Comparison of ENCODE assay signal across 7 mouse cellular contexts in genomic region chr2:174472818-174473549, GRCm38 (mm10). TPM values are rescaled to one million over a fixed set of nuclear protein-coding genes. Genes with fewer than 3 reads are reported as not detected.
DNase-seq lines count a peak whose midpoint lies in the region; ATAC-seq lines count a peak whose summit lies in the region.

Prelid3b (minus strand) TSS chr2:174473081.

- WGBS in embryonic facial prominence, embryonic 11.5 days, result under 1% methylated on average over 41 of the region's 53 CpGs
- under 1% methylated on average over 53 of the region's 53 CpGs for WGBS in limb, embryonic 10.5 days
- WGBS in midbrain, embryonic 13.5 days, result 1% methylated on average over 53 of the region's 53 CpGs

- H3K9ac ChIP-seq in embryonic facial prominence, embryonic 11.5 days (replicated peaks; ENCODE audit: low read length), result peak within 1 kb of the TSS; percentile 84
- H3K9ac ChIP-seq in midbrain, embryonic 13.5 days (replicated peaks), result peak within 1 kb of the TSS; percentile 80

- H3K9me3 ChIP-seq in embryonic facial prominence, embryonic 11.5 days (replicated peaks; ENCODE audit: control insufficient read depth, low read length), result no peaks in the 10 kb centered on the region
- no peaks in the 10 kb centered on the region for H3K9me3 ChIP-seq in limb, embryonic 10.5 days (replicated peaks)
- H3K9me3 ChIP-seq in midbrain, embryonic 13.5 days, result no peaks in the 10 kb centered on the region

- H3K4me2 ChIP-seq in embryonic facial prominence, embryonic 11.5 days (ENCODE audit: low read depth, low read length), result peak within 1 kb of the TSS; percentile 74
- H3K4me2 ChIP-seq in midbrain, embryonic 13.5 days (replicated peaks), result peak within 1 kb of the TSS; percentile 74

- H3K36me3 ChIP-seq in embryonic facial prominence, embryonic 11.5 days (replicated peaks; ENCODE audit: control insufficient read depth, insufficient read depth, low read depth, low read length), result no peaks in the 10 kb centered on the region; the same call in 1 of the 2 replicates
- H3K36me3 ChIP-seq in limb, embryonic 10.5 days, result peaks cover 40% of the 10 kb centered on the region
- H3K36me3 ChIP-seq in midbrain, embryonic 13.5 days, result peaks cover 17% of the 10 kb centered on the region

- ATAC-seq in embryonic facial prominence, embryonic 11.5 days (replicated peaks; ENCODE audit: insufficient number of reproducible peaks, low FRiP score, low TSS enrichment, low read depth), result peak; percentile 97
- peak; percentile 86 for ATAC-seq in granulocyte monocyte progenitor cell, adult 5-6 weeks (replicated peaks; ENCODE audit: poor library complexity, severe bottlenecking)
- ATAC-seq in midbrain, embryonic 13.5 days, result peak; percentile 98

- H3K27ac ChIP-seq in embryonic facial prominence, embryonic 11.5 days (replicated peaks; ENCODE audit: low read depth, low read length), result peak within 1 kb of the TSS; percentile 47
- H3K27ac ChIP-seq in limb, embryonic 10.5 days, result peak within 1 kb of the TSS; percentile 93
- H3K27ac ChIP-seq in midbrain, embryonic 13.5 days, result peak within 1 kb of the TSS; percentile 56; the same call in 1 of the 2 replicates

- peak; percentile 100 for DNase-seq in adrenal gland, postnatal 14 days
- peak; percentile 99 for DNase-seq in embryonic facial prominence, embryonic 11.5 days (ENCODE audit: low spot score)
- peak; percentile 99 for DNase-seq in kidney, adult 11 months
- peak; percentile 99 for DNase-seq in limb, embryonic 10.5 days (ENCODE audit: low spot score)
- peak; percentile 99 for DNase-seq in spleen, adult 12 weeks (ENCODE audit: low spot score)

- H3K27me3 ChIP-seq in embryonic facial prominence, embryonic 11.5 days (ENCODE audit: control insufficient read depth, insufficient read depth, low read length), result no peaks in the 10 kb centered on the region
- no peaks in the 10 kb centered on the region for H3K27me3 ChIP-seq in limb, embryonic 10.5 days (ENCODE audit: low read depth, poor library complexity, severe bottlenecking)
- no peaks in the 10 kb centered on the region for H3K27me3 ChIP-seq in midbrain, embryonic 13.5 days

- peak within 1 kb of the TSS; percentile 74 for H3K4me3 ChIP-seq in embryonic facial prominence, embryonic 11.5 days (ENCODE audit: low read depth, low read length)
- H3K4me3 ChIP-seq in limb, embryonic 10.5 days, result peak within 1 kb of the TSS; percentile 79
- peak within 1 kb of the TSS; percentile 75 for H3K4me3 ChIP-seq in midbrain, embryonic 13.5 days (replicated peaks)

- no peaks in the 10 kb centered on the region for H3K4me1 ChIP-seq in embryonic facial prominence, embryonic 11.5 days (ENCODE audit: control insufficient read depth, insufficient read depth, low read length)
- peaks cover 21% of the 10 kb centered on the region for H3K4me1 ChIP-seq in limb, embryonic 10.5 days
- H3K4me1 ChIP-seq in midbrain, embryonic 13.5 days (replicated peaks), result peaks cover 16% of the 10 kb centered on the region

RNA-seq across cellular contexts. Expression of gene Prelid3b, which starts in this region (rescaled TPM):
- total RNA-seq in adrenal gland, postnatal 14 days (2021), result 177 and 185 TPM in 2 replicates
- polyA plus RNA-seq in embryonic facial prominence, embryonic 11.5 days (2014; fragmentation: Nextera tagmentation; extraction: Ambion mirVana), result 131 and 134 TPM in 2 replicates
- total RNA-seq in granulocyte monocyte progenitor cell, adult 5-6 weeks (2014; fragmentation: Nextera tagmentation), result 76.8 and 88.4 TPM in 2 replicates
- total RNA-seq in granulocyte monocyte progenitor cell, adult 5-6 weeks (2017), result 213 and 215 TPM in 2 replicates
- polyA plus RNA-seq in limb, embryonic 10.5 days (2016; fragmentation: Nextera tagmentation; extraction: Ambion mirVana), result 125 and 132 TPM in 2 replicates
- 108 and 115 TPM in 2 replicates for polyA plus RNA-seq in midbrain, embryonic 13.5 days (2015; fragmentation: Nextera tagmentation; extraction: Ambion mirVana)

Comparison
In these comparisons a context has a peak if more than half of its experiments do, and no peak if none do; other contexts are left out.
1. Peak in every context shown above with its lines: DNase-seq, ATAC-seq, H3K4me3 ChIP-seq and H3K27ac ChIP-seq.